8 mouse cellular contexts compared by ENCODE assay signal in the genomic region with DNA sequence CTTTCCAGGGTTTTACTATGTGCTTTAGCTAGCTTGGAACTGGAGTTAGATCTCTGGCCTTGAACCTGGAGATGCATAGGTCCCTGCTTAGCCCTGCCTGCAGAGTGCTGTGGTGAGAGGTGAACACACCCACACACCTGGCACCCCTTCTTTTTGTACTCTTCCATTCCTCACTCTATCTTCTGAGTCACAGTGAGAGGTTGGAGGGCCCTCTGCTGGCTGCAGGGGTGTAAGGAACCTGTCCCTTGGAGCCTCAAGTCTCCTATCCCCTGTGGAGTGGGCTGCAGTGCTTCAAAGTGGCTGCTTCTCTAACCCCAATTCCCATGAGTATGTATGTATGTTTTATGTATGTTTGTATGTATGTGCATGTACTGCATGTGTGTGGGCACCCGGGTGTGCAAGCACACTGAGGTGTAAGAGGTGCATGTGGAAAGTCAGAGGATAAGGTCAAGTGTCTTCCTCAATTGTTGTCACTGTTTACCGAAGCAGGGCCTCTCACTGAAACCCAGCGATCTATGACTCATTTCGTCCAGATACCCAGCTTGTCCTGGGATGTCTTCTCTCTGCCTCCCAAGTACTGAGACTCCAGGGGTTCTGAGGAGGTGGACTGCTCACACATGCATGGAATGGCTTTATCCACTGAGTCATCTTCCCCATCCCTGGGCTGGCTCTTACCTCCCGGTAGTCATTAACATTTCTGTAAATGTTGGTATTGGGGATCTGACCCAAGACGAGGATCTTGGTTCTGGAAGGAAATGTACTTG. TPM values are rescaled to one million over a fixed set of nuclear protein-coding genes. Genes with fewer than 3 reads are reported as not detected.
DNase-seq lines count a peak whose midpoint lies in the region; ATAC-seq and TF ChIP-seq lines count a peak whose summit lies in the region.

No protein-coding gene starts in this region.

- no peak overlapping the region for H3K4me2 ChIP-seq in heart, postnatal 0 days (ENCODE audit: low read depth, low read length)

- TF ChIP-seq EP300 in heart, postnatal 0 days (IDR thresholded peaks at IDR 0.05; ENCODE audit: low read depth) = no peak

- no peaks in the 10 kb centered on the region for H3K9me3 ChIP-seq in heart, postnatal 0 days (replicated peaks; ENCODE audit: control insufficient read depth, low read length)

- 0 out of 2 replicates have a peak, but pooled peaks have one; percentile 41 for ATAC-seq in heart, postnatal 0 days (ENCODE audit: insufficient read depth, low read depth)

- H3K27me3 ChIP-seq in heart, postnatal 0 days (ENCODE audit: control insufficient read depth, insufficient read depth, low read length) = no peaks in the 10 kb centered on the region

- 36% methylated on average over 6 of the region's 6 CpGs for WGBS in heart, postnatal 0 days

- H3K4me1 ChIP-seq in heart, postnatal 0 days (ENCODE audit: control insufficient read depth, insufficient read depth) = no peaks in the 10 kb centered on the region

- H3K4me3 ChIP-seq in heart, postnatal 0 days (ENCODE audit: low read depth, low read length) = no peak overlapping the region

- peak; percentile 66 for TF ChIP-seq CTCF in heart, postnatal 0 days (IDR thresholded peaks at IDR 0.05; ENCODE audit: low read depth)

- peak; percentile 32 for DNase-seq in heart, postnatal 0 days (ENCODE audit: low spot score)
- DNase-seq in heart, adult 11 months = no peak
- DNase-seq in CD4-positive helper T cell, adult 2 months (ENCODE audit: low read depth, low spot score) = peak; percentile 73
- DNase-seq in adrenal gland, adult 8-10 months = peak; percentile 5
- peak; percentile 4 for DNase-seq in fibroblast of lung, adult 2 months (ENCODE audit: low read depth)
- DNase-seq in left cerebral cortex, adult 8-10 months (ENCODE audit: low spot score in 2 of 2) = peak; percentile 51 to 67
- DNase-seq in retina, postnatal 1 day = peak; percentile 41
- DNase-seq in yolk sac, embryonic 10.5 days (ENCODE audit: low spot score) = peak; percentile 24

- H3K27ac ChIP-seq in heart, postnatal 0 days (ENCODE audit: low read depth) = no peak overlapping the region

- no peak overlapping the region for H3K9ac ChIP-seq in heart, postnatal 0 days (replicated peaks; ENCODE audit: low read depth, low read length)

- H3K36me3 ChIP-seq in heart, postnatal 0 days (replicated peaks; ENCODE audit: control insufficient read depth, insufficient read depth, low read length) = no peaks in the 10 kb centered on the region

RNA-seq across cellular contexts. Expression of a gene that starts 26.3 kb away (rescaled TPM):
- 16.6 and 21.0 TPM in 2 replicates for total RNA-seq in heart, postnatal 0 days (2014; rRNA removed; ENCODE audit: low replicate concordance)
- polyA plus RNA-seq in heart, postnatal 0 days (2015; fragmentation: Nextera tagmentation; extraction: Ambion mirVana) = 29.3 and 29.9 TPM in 2 replicates
- total RNA-seq in adrenal gland, adult 8-10 months (2022) = 10 to 100 TPM; 68.4 to 81.5 (median 72.8) TPM
- 10 to 100 TPM; 81.5 to 96.3 (median 93.3) TPM for total RNA-seq in left cerebral cortex, adult 8-10 months (2022)

RNA-seq across cellular contexts. Expression of a gene that starts 41.2 kb away (rescaled TPM):
- total RNA-seq in heart, postnatal 0 days (2014; rRNA removed; ENCODE audit: low replicate concordance) = not detected in 2 replicates
- 0.29 and 0.36 TPM in 2 replicates for polyA plus RNA-seq in heart, postnatal 0 days (2015; fragmentation: Nextera tagmentation; extraction: Ambion mirVana)
- total RNA-seq in adrenal gland, adult 8-10 months (2022) = 1 to 10 TPM; 1.4 to 3.1 (median 2.5) TPM
- total RNA-seq in left cerebral cortex, adult 8-10 months (2022) = 1 to 10 TPM; 6.0 to 8.4 (median 6.9) TPM

RNA-seq across cellular contexts. Expression of a gene that starts 42.3 kb away (rescaled TPM):
- total RNA-seq in heart, postnatal 0 days (2014; rRNA removed; ENCODE audit: low replicate concordance) = 29.5 and 47.7 TPM in 2 replicates
- polyA plus RNA-seq in heart, postnatal 0 days (2015; fragmentation: Nextera tagmentation; extraction: Ambion mirVana) = 17.8 and 19.4 TPM in 2 replicates
- total RNA-seq in adrenal gland, adult 8-10 months (2022) = 10 to 100 TPM; 71.9 to 99.0 (median 78.8) TPM
- 10 to 100 TPM; 70.2 to 84.1 (median 76.9) TPM for total RNA-seq in left cerebral cortex, adult 8-10 months (2022)
